Mouse (Mus musculus) T-helper 1 cell (primary cell): Measurements from ENCODE around the gene Slc39a9.

Experiments used
- in situ Hi-C: fragments of 300-600 bp; cut with MboI, MseI; formaldehyde crosslinking; loops from one replicate; pipeline ENCODE4 v1.15.1; 2025; ENCODE audit warnings: high pct_unique_total_duplicates

The Slc39a9 gene

GRCm38 (mm10) chr12:80643693-80644505 lies at the start of gene Slc39a9, which contains the start of gene Erh:
Gene Slc39a9, plus strand, starts transcription at chr12:80643883.
Gene Erh, minus strand, starts transcription at chr12:80644341.
- in situ Hi-C loops, result loop anchor here (10.0 kb wide), 2 partner anchors 479 to 951 kb away; partner anchors contain the start of gene Med6

GRCm38 (mm10) chr12:80594141-80594540 lies 49.5 kb upstream of the Slc39a9 start:
- in situ Hi-C loops, result no loop called here

GRCm38 (mm10) chr12:80594781-80595180 lies 48.9 kb upstream of the Slc39a9 start:
- in situ Hi-C loops, result no loop called here

GRCm38 (mm10) chr12:80595566-80595965 lies 48.1 kb upstream of the Slc39a9 start:
- in situ Hi-C loops, result no loop called here

- in situ Hi-C loops, result no loop called here
Observed at GRCm38 (mm10) chr12:80595968-80596367, 47.7 kb upstream of the Slc39a9 start.

GRCm38 (mm10) chr12:80598236-80598635 lies 45.4 kb upstream of the Slc39a9 start:
- in situ Hi-C loops, result no loop called here

GRCm38 (mm10) chr12:80598756-80599155 lies 44.9 kb upstream of the Slc39a9 start:
- in situ Hi-C loops, result no loop called here

- in situ Hi-C loops, result no loop called here
Observed at GRCm38 (mm10) chr12:80601597-80602269, 42.0 kb upstream of the Slc39a9 start.

GRCm38 (mm10) chr12:80602432-80602831 lies 41.3 kb upstream of the Slc39a9 start:
- in situ Hi-C loops, result no loop called here

GRCm38 (mm10) chr12:80603566-80603965 lies 40.1 kb upstream of the Slc39a9 start:
- in situ Hi-C loops, result no loop called here

- in situ Hi-C loops, result no loop called here
Observed at GRCm38 (mm10) chr12:80604218-80604617, 39.5 kb upstream of the Slc39a9 start.

- in situ Hi-C loops, result no loop called here
Observed at GRCm38 (mm10) chr12:80608576-80608975, 35.1 kb upstream of the Slc39a9 start.

- in situ Hi-C loops, result no loop called here
Observed at GRCm38 (mm10) chr12:80609928-80610327, 33.8 kb upstream of the Slc39a9 start.

- in situ Hi-C loops, result no loop called here
Observed at GRCm38 (mm10) chr12:80612113-80612791, 31.4 kb upstream of the Slc39a9 start.

- in situ Hi-C loops, result no loop called here
Observed at GRCm38 (mm10) chr12:80615371-80616257, 28.1 kb upstream of the Slc39a9 start.

GRCm38 (mm10) chr12:80620501-80620900 lies 23.2 kb upstream of the Slc39a9 start:
- in situ Hi-C loops, result no loop called here

GRCm38 (mm10) chr12:80631790-80632189 lies 11.9 kb upstream of the Slc39a9 start:
- in situ Hi-C loops, result no loop called here

- in situ Hi-C loops, result loop anchor here (10.0 kb wide), 2 partner anchors 478 to 952 kb away; partner anchors contain the start of gene Med6
Observed at GRCm38 (mm10) chr12:80642725-80643692, 674 bp upstream of the Slc39a9 start.

- in situ Hi-C loops, result loop anchor here (10.0 kb wide), 2 partner anchors 480 to 950 kb away; partner anchors contain the start of gene Med6
Observed at GRCm38 (mm10) chr12:80644506-80644868, 804 bp downstream of the Slc39a9 start.

- in situ Hi-C loops, result loop anchor here (10.0 kb wide), 2 partner anchors 482 to 948 kb away; partner anchors contain the start of gene Med6
Observed at GRCm38 (mm10) chr12:80646377-80646776, 2.7 kb downstream of the Slc39a9 start.
